Mouse (Mus musculus): Measurements from ENCODE around the gene Emilin2.

Gene Emilin2

GRCm38 (mm10) chr17:71233210-71233609 lies 78.6 kb downstream of the Emilin2 start:
- no peak for DNase-seq (ENCODE audit: low spot score)

- DNase-seq (ENCODE audit: low spot score) = no peak
These were observed 79.8 kb downstream of the Emilin2 start for GRCm38 (mm10) chr17:71231998-71232397.

DNA sequence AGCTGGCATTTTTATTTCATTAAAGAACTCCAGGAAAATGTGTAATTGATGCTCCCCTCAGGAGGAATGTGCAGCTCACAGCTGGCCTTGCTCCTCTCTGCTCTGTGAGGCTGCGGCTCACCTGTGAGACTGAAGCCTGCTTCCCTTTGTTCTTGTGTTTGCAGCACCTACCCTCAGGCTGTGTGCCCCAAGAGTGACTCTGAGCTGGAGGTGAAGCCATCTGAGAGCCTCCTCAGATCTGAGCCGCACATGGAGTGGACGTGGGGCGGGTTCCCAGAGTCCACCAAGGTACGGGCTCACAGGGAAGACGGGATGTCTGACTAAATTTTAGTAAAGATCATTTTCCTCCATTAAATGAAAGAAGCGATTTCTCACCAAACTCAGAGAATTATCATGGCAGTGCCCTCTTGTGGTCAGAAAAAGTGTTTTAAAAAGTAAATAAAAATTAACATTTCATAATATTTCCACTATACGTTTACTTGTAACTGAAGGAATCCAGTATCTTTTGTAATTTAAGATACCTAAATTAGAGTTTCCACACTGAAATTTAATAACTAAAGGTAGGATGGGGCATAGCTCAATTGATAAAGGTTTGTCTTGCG lies 81.6 kb downstream of the Emilin2 start:
- DNase-seq (ENCODE audit: low spot score) = no peak

- DNase-seq (ENCODE audit: low spot score) = no peak
These were observed 83.1 kb downstream of the Emilin2 start for GRCm38 (mm10) chr17:71228651-71229050.

DNA sequence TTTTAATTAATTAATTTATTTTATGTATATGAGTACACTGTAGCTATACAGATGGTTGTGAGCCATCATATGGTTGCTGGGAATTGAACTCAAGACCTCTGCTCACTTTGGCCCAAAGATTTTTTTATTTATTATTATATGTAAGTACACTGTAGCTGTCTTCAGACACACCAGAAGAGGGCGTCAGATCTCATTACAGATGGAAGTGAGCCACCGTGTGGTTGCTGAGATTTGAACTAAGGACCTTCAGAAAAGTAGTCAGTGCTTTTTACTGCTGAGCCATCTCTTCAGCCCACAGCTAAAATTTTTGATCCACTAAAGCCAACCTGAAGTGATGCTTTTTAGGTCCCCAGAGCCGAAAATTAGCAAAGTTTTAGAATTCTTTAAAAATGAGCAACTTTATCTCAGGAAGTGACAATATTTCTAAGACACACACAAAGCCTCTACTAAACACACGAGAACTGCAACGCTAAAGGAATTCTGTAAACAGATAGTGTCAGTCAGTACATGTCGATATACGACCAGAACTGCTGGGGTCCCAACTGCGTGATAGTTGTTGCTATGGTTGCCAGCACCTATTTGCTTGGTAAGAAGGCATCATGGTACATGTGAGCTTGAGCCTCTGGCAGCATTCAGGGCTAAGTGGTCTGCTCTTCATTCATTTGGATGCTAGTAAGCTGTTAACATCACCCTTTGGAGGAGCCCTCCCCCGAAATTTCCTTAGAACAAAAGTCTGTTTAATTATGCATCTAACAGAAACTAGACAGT lies 84.5 kb downstream of the Emilin2 start:
- no peak for DNase-seq (ENCODE audit: low spot score)

DNA sequence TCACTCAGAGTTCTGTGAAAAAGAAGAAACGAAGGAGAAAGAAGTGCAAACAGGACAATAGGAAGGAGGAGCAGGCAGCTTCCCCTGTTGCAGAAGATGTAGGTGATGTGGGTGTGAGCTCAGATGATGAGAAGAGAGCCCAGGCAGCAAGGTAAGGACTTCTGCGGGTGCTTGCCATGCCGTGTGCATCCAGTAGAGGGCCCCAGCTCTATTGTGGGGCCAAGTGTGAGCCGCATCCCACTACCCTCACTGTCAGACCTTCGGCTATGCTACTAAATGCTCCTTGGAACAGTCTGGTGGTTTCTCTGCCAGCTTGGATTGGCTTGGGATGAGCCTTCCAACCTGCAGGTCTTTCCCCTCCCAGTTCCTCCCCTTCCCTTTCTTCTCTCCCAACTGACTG lies 86.7 kb downstream of the Emilin2 start:
- peak; percentile 25 for DNase-seq (ENCODE audit: low spot score)

GRCm38 (mm10) chr17:71224521-71224920 lies 87.3 kb downstream of the Emilin2 start:
- DNase-seq (ENCODE audit: low spot score) = no peak

DNA sequence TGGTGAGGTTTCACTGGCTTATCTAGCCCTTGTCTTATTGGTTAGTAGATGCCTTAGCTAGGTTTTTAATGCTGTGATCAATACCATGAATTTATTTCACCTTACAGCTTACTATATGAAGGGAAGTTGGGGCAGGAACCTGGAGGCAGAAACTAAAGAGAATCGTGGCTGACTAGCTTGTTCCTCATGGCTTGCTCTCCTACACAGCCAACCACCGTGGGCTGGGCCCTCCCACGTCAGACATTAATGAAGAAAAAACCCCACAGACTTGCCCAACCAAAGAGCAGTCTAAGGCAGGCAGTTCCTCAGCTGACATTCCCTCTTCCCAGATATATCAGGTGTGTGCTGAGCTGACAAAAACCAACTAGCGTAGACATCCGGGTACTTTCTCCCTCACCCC lies 88.1 kb downstream of the Emilin2 start:
- DNase-seq (ENCODE audit: low spot score) = no peak

DNA sequence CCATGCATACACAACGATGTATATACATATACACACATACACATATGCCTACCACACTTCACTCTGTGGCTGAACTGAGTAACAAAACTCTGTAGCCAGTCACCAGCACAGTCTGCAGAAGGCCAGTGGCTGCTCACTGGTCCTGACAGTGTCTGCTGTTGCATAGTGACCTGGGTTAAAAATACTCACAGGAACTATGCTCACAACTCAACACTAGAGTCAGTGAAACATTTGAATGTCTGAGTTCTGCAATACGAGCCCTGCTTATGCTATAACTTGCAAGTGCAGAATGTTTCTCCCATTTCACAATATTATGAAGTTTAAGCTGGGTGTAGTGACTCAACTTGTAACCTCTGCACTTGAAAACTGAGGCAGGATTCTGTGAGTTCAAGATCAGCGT lies 90.4 kb downstream of the Emilin2 start:
- no peak for DNase-seq (ENCODE audit: low spot score)

GRCm38 (mm10) chr17:71217111-71217685 lies 94.6 kb downstream of the Emilin2 start:
- DNase-seq (ENCODE audit: low spot score) = no peak

GRCm38 (mm10) chr17:71216263-71216662 lies 95.5 kb downstream of the Emilin2 start:
- DNase-seq (ENCODE audit: low spot score) = no peak

DNA sequence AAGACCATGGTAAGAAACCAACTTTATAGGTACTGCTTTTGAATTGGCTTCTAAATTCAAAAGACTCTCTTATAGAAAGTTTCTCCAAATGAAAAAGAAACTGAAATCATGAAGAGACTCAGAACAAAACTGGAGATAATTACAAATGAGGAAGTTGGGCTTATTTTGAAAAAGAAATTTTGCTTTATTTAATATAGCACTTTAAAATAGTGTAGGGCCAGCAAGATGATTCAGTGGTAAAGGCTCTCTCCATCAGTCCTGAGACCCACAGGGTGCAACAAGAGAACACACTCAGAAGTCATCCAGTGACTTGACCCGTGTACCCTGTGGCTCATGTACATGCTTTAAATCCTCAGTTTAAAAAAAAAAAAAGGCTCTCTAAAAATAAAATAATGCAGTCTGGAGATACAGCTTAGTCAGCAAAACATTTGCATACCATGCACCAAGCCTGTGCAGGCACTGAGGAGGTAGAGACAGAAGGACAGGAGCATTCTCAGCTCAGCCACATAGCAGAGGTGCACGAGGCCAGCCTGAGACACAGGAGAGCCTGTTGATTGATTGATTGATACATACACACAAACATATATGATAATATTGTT lies 96.4 kb downstream of the Emilin2 start:
- no peak for DNase-seq (ENCODE audit: low spot score)

GRCm38 (mm10) chr17:71214514-71215240 lies 97.1 kb downstream of the Emilin2 start:
- no peak for DNase-seq (ENCODE audit: low spot score)

GRCm38 (mm10) chr17:71213666-71214065 lies 98.1 kb downstream of the Emilin2 start:
- no peak for DNase-seq (ENCODE audit: low spot score)

DNA sequence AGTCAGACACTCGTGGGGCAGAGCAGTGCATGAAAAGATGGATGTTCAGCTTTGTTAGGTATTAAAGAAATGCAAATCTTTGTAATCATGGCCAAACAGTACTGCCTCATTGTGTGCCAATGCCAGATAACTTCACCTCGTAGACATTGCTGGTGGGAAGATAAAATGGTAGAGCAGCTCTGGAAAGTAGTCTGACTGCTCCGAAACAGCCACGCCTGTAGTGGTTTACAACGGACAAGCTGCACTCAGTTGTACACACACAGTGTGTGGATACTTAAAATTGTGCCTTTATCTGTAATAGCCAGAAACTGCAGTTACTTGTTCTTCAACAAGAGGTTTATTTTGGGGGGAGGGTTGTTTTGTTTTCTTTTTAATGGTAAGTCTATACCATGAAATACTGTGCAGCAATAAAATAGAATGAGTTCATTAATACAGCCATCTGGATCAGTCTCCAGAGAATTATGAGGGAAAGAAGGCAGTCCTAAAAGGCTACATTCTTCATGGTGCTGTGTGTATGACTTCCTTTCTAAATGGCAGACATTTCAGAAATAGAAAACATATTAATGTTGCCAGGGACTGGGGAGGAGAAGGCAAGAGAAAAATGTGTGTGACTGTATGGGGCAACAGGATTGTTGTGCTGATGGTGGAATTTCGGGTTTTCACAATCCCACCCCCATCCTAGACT lies 99.7 kb downstream of the Emilin2 start:
- no peak for DNase-seq (ENCODE audit: low spot score)

DNA sequence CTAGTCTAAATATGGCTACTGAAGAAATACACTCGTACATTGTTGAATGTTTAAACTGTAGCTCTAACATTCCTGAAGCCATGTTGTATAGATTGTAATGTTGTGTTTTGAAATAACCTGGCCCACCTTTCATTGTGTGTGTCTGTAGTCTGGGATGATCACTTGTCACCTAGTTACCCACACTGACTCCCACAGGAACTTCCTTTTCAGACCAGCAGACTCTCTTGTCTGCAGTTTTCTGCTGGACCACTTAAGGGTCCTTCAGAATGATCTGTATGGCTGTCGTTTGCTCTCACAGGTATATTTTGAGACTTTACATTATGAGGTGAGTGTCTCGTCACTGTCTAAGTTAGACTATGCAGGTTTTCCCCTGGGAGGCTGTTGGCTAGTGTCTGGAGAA lies 101.8 kb downstream of the Emilin2 start:
- no peak for DNase-seq (ENCODE audit: low spot score)

DNA sequence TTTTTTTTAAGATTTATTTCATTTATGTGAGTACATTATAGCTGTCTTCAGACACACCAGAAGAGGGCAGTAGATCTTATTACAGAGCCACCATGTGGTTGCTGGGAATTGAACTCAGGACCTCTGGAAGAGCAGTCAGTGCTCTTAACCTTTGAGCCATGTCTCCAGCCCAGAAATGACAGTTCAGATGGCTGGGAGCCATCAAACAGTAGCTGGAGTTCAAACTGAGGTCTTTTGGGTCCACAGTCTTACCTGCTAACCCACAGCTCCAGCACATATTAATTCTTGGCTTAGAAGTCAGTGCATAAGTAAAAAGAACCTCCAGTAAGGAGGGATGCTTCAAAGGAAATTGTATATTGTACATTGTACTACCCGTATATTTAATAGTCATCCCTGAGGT lies 102.9 kb downstream of the Emilin2 start:
- no peak for DNase-seq (ENCODE audit: low spot score)

DNA sequence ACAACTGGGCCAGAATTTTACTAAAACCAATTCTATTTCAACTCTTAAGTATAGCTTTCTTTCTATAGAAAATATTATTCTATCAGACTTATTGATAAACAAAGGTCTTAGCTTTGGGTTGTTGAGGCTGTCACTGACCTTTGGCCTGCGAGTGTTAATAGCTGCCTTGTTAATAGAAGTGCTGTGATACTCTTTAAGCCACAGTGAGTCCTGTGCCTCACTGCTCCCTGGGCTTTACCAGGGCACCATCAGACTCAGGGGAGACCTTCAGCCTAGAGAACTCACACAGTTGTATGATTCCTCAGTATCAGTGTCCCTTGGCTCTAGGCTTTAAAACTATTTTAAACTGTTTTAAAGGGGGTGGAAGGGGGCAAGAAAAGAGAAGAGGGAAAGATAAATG lies 103.4 kb downstream of the Emilin2 start:
- no peak for DNase-seq (ENCODE audit: low spot score)

- DNase-seq (ENCODE audit: low spot score) = no peak
These were observed 104.5 kb downstream of the Emilin2 start for GRCm38 (mm10) chr17:71207268-71207667.

DNA sequence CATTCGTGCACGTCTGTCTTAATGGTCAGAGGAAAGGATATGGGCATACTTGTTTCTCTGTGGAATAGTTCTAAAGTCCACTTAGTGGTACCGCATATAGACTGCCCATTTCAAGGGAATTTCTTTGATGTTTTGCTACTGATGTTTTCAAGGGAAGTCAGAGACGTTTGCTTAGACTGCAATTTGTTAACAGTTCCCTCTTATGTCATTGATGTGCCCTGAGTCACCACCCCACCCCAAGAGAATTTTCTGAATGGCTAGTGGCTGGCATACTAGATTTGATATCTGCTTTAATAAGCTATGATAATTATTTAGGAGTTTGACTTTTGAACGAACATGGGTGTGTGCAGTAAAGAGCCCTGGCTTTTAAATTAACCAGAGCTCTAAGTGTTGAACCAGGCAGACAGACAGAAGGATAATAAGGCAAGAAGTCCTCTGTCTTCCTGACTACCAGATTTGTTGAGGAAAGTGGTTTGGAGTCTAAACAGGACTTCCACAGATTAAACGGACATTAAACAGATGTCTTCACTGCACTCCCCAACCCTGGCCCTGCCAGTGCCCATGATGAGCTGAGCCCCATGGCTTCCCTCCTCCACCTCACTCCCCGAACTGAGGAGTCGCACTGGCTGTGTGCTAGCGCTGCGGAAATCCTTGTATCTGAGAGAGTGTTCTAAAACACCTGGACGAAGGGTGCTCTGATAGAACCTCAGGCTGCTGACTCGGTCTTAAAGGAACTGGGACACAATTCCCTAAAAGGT lies 105.5 kb downstream of the Emilin2 start:
- no peak for DNase-seq (ENCODE audit: low spot score)

GRCm38 (mm10) chr17:71204809-71205091 lies 107.0 kb downstream of the Emilin2 start:
- no peak for DNase-seq (ENCODE audit: low spot score)

Data from ovary, postnatal 14 days (tissue).